Mouse (Mus musculus) erythroblast, embryonic 14.5 days (primary cell): ENCODE measurements around the gene Speer4e.
"Not testable (repeated sequence)": the region's sequence is repeated elsewhere in the genome, so short reads cannot be mapped to it uniquely, and the experiment has no call there.

Source experiments
- GATA1 ChIP-seq: IDR thresholded peaks from 2 replicates; pipeline ENCODE4 v1.6.1; 2012; ENCODE audit warnings: low read length, inconsistent platforms, mixed read lengths
- TAL1 ChIP-seq: IDR thresholded peaks from 3 replicates; pipeline ENCODE4 v1.6.1; 2012; ENCODE audit warnings: low read length, inconsistent platforms, mixed read lengths

DNA sequence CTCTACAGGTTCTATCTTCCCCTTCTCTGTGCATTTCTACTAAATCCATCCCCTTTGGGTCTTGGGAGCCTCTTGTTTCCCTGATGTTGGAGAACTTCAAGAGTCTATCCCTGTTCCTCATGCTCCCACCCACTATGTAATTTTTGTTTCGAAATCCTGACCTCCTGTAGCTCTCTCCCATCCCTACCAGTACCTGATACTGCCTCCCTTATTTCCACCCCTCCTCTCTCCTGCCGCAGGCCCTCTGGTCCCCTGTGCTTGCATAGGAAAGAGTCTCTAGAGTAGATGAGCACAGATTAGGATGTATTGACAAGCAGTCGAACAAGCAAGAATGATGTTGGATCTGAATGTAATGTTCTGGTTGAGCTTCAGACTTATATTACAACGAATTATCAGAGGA is 7.3 kb upstream of the Speer4e start:
- TF ChIP-seq GATA1, TAL1: not testable (repeated sequence)
